18 mouse cellular contexts compared by ENCODE assay signal in the genomic region with DNA sequence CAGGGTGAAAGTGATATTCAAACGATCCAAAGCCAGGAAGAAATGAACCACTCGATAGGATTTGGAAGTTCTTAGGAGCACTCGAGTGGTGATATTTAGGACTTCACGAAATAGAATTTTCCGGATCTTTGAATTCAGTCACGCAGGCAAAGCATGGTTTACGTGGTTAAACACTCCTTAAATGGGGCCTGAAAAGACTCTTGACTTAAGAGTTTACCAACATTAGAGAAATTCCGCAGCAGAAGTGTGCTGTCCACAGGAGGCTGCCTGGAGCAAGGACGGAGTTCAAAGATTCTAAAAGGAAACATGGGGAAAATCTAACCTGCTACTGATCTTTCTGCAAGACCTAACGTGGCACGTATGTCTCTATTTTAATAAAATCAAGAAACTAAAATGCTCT.
"Had no signal": no experiment of that assay in that cellular context is flagged by ENCODE, and none has a peak within 500 bp of the region (broad histone marks: within the 10 kb centered on the region; RNA-seq: fewer than 3 reads in every experiment).

No protein-coding gene starts in this region.

- DNase-seq: retina, postnatal 1 day; right cerebral cortex, adult 18-20 months; right cerebral cortex, postnatal 25 days; right cerebral cortex, postnatal 4 days; spleen, adult 18-20 months; thymus, adult 18-20 months; thymus, postnatal 25 days; thymus, postnatal 4 days had no signal

- H3K27ac ChIP-seq: limb, embryonic 13.5 days; limb, embryonic 15.5 days; liver, embryonic 12.5 days; liver, embryonic 14.5 days; midbrain, embryonic 13.5 days; midbrain, embryonic 15.5 days; neural tube, embryonic 13.5 days; neural tube, embryonic 15.5 days had no signal

- H3K9me3 ChIP-seq: limb, embryonic 13.5 days; limb, embryonic 15.5 days; liver, embryonic 12.5 days; midbrain, embryonic 13.5 days; midbrain, embryonic 15.5 days; neural tube, embryonic 13.5 days; neural tube, embryonic 15.5 days had no signal

- ATAC-seq: liver, embryonic 12.5 days; midbrain, embryonic 13.5 days; midbrain, embryonic 15.5 days had no signal

- H3K4me3 ChIP-seq: limb, embryonic 13.5 days; limb, embryonic 15.5 days; liver, embryonic 12.5 days; midbrain, embryonic 13.5 days; midbrain, embryonic 15.5 days; myocyte; neural tube, embryonic 13.5 days; neural tube, embryonic 15.5 days had no signal

- H3K4me2 ChIP-seq: limb, embryonic 13.5 days; limb, embryonic 15.5 days; liver, embryonic 12.5 days; midbrain, embryonic 11.5 days; midbrain, embryonic 13.5 days; midbrain, embryonic 15.5 days; neural tube, embryonic 13.5 days; neural tube, embryonic 15.5 days had no signal

- H3K4me1 ChIP-seq: liver, embryonic 12.5 days; midbrain, embryonic 13.5 days; midbrain, embryonic 15.5 days; neural tube, embryonic 15.5 days had no signal

- H3K27me3 ChIP-seq: limb, embryonic 13.5 days; limb, embryonic 15.5 days; liver, embryonic 12.5 days; midbrain, embryonic 15.5 days; neural tube, embryonic 13.5 days; neural tube, embryonic 15.5 days had no signal

- H3K9ac ChIP-seq: limb, embryonic 13.5 days; limb, embryonic 15.5 days; liver, embryonic 12.5 days; liver, embryonic 14.5 days; midbrain, embryonic 13.5 days; midbrain, embryonic 15.5 days; neural tube, embryonic 13.5 days; neural tube, embryonic 15.5 days had no signal

- H3K36me3 ChIP-seq: limb, embryonic 13.5 days; limb, embryonic 15.5 days; liver, embryonic 12.5 days; midbrain, embryonic 13.5 days; midbrain, embryonic 15.5 days; neural tube, embryonic 13.5 days; neural tube, embryonic 15.5 days had no signal
